Mouse (Mus musculus): ENCODE measurements around the gene Rps17. TPM values are rescaled to one million over a fixed set of nuclear protein-coding genes. Genes with fewer than 3 reads are reported as not detected.

Rps17 gene
- polyA plus RNA-seq, 1 experiment: 1,555 TPM

DNA sequence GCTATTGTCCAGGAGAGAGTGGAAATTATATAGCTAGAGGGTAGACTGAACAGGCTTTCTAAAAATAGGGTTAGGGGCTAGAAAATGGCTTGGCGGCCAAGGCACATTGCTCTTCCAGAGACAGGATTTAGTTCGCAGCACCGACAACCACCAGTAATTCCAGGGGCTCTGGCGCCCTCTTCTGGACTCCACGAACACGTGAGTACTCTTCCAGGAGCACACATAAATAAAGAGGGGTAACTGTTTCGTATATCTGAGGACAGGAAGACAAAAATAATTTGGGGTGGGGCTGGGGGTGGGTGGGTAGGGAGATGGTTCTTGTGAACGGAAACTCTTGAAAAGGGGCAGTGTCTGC is 8.6 kb downstream of the Rps17 start:
- H3K4me3 ChIP-seq (ENCODE audit: insufficient read depth, low read length): no peak overlapping the region
- TF ChIP-seq CTCF (IDR thresholded peaks at IDR 0.05; ENCODE audit: low read depth, low read length) (peak; percentile 70), POLR2A (IDR thresholded peaks at IDR 0.05; ENCODE audit: borderline replicate concordance, low read depth, low read length) (no peak)
- H3K4me1 ChIP-seq (ENCODE audit: control insufficient read depth, insufficient read depth, low read length): no peaks in the 10 kb centered on the region
- no peak overlapping the region for H3K27ac ChIP-seq (ENCODE audit: insufficient read depth, low read depth, low read length)

DNA sequence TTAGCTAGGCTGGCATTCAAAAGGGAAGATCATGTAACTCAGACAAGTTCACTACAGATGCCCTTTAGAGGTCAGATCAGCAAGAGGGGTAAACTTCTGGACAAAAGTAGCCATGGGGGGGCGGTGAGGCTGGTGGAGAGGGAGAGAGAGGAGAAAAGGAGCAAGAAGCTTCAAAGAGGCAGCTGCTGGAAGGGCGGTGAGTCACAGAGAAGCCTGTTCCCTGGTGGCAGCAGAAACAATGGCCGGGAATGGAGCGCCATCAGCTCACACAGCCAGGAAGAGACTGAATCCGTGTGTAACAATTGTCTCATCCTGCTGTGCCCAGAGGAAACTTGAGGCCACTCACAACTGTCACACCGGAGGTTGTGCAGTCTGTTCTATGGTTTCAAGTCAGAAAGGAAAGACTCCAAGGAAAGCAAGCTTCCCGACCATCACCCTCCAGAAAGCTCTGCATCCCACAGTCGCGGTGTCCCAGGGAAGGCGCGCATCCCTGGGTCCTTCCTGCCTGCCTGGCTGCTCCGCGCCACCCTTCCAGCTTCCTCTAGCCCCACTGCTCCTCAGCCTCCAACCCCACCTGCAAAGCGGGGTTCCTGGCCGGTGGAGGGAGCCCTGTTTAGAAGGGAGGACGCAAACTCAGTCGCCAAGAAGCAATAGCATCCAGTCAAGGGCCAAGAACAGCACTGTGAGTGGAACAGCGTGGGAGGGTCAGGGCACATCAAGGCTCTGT is 9.2 kb downstream of the Rps17 start:
- no peak overlapping the region for H3K27ac ChIP-seq (ENCODE audit: insufficient read depth, low read depth, low read length)
- H3K4me3 ChIP-seq (ENCODE audit: insufficient read depth, low read length): no peak overlapping the region
- no peaks in the 10 kb centered on the region for H3K4me1 ChIP-seq (ENCODE audit: control insufficient read depth, insufficient read depth, low read length)
- TF ChIP-seq POLR2A (IDR thresholded peaks at IDR 0.05; ENCODE audit: borderline replicate concordance, low read depth, low read length): no peak
- no peak for TF ChIP-seq CTCF (IDR thresholded peaks at IDR 0.05; ENCODE audit: low read depth, low read length)

DNA sequence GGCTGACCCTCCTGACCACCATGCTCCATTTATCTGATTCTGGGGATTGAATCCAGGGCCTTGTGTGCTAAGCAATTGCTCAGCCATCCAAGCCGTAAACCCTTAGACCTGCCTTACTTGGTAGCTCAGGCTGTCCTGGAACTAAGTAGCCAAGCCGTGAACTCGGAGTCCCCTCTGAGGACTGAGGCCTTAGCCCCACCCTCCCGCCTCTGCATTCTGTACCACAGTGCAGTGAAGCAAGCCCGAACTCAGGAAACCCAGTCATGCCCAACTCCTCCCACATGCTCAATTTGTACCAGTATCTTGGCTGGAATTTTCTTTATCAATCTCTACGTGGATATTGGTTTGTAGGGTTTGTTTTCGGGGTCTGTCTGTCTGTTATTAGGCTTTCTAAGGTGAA is 13.2 kb downstream of the Rps17 start:
- Histone ChIP-seq H3K27ac (ENCODE audit: insufficient read depth, low read depth, low read length) (no peak overlapping the region), H3K4me1 (ENCODE audit: control insufficient read depth, insufficient read depth, low read length) (peaks cover 7% of the 10 kb centered on the region), H3K4me3 (ENCODE audit: insufficient read depth, low read length) (no peak overlapping the region)
- TF ChIP-seq POLR2A (IDR thresholded peaks at IDR 0.05; ENCODE audit: borderline replicate concordance, low read depth, low read length) (no peak), CTCF (IDR thresholded peaks at IDR 0.05; ENCODE audit: low read depth, low read length) (no peak)

GRCm38 (mm10) chr7:81330767-81331166 is 14.3 kb downstream of the Rps17 start:
- H3K4me1 ChIP-seq (ENCODE audit: control insufficient read depth, insufficient read depth, low read length): peaks cover 7% of the 10 kb centered on the region
- TF ChIP-seq CTCF (IDR thresholded peaks at IDR 0.05; ENCODE audit: low read depth, low read length): no peak
- no peak for TF ChIP-seq POLR2A (IDR thresholded peaks at IDR 0.05; ENCODE audit: borderline replicate concordance, low read depth, low read length)

GRCm38 (mm10) chr7:81327661-81328060 is 17.4 kb downstream of the Rps17 start:
- H3K27ac ChIP-seq (ENCODE audit: insufficient read depth, low read depth, low read length): no peak overlapping the region
- no peak for TF ChIP-seq POLR2A (IDR thresholded peaks at IDR 0.05; ENCODE audit: borderline replicate concordance, low read depth, low read length)
- no peak for TF ChIP-seq CTCF (IDR thresholded peaks at IDR 0.05; ENCODE audit: low read depth, low read length)
- H3K4me1 ChIP-seq (ENCODE audit: control insufficient read depth, insufficient read depth, low read length): peaks cover 7% of the 10 kb centered on the region
- no peak overlapping the region for H3K4me3 ChIP-seq (ENCODE audit: insufficient read depth, low read length)

More at GRCm38 (mm10) chr7:81330767-81331166, 14.3 kb downstream of the Rps17 start:
- Histone ChIP-seq H3K4me3 (ENCODE audit: insufficient read depth, low read length) (no peak overlapping the region), H3K27ac (ENCODE audit: insufficient read depth, low read depth, low read length) (no peak overlapping the region)

DNA sequence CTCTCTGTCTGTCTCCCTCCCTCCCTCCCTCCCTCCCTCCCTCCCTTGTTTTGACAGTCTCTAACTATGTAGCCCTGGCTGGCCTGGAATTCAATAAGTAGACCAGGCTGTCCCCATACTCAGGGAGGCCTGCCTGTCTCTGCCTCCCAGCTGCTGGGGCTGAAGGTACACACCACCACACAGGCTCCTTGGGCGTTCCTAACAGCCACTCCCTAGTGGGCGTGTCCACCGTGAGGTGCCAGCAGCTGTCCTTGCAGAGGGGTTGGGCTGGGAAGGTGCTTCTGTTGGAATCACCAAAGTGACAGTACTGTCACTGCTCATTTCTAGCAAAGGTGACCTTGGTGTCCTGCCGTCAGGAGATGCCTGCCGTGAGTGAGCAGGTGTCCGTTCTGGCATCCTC is 18.2 kb downstream of the Rps17 start:
- peaks cover 7% of the 10 kb centered on the region for H3K4me1 ChIP-seq (ENCODE audit: control insufficient read depth, insufficient read depth, low read length)
- no peak for TF ChIP-seq CTCF (IDR thresholded peaks at IDR 0.05; ENCODE audit: low read depth, low read length)
- TF ChIP-seq POLR2A (IDR thresholded peaks at IDR 0.05; ENCODE audit: borderline replicate concordance, low read depth, low read length): no peak
- no peak overlapping the region for H3K27ac ChIP-seq (ENCODE audit: insufficient read depth, low read depth, low read length)
- H3K4me3 ChIP-seq (ENCODE audit: insufficient read depth, low read length): no peak overlapping the region

DNA sequence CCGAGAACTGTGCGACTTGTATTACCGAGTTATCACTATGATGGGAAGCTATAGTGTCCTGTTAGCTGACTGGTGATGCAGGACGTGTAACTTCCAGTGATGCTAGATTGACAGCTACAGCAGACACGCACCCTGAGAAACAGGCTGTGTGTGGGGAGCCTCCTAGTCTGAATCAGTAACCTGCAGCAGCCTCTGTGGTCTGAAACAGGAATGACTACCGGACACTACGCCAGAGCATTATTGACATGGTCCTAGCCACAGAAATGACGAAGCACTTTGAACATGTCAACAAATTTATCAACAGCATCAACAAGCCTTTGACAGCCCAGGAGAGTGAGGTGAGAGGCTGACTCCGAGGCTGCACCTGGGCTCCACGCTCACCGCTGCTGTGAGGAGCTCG is 19.0 kb downstream of the Rps17 start:
- H3K4me1 ChIP-seq (ENCODE audit: control insufficient read depth, insufficient read depth, low read length): peaks cover 7% of the 10 kb centered on the region
- no peak overlapping the region for H3K4me3 ChIP-seq (ENCODE audit: insufficient read depth, low read length)
- no peak for TF ChIP-seq POLR2A (IDR thresholded peaks at IDR 0.05; ENCODE audit: borderline replicate concordance, low read depth, low read length)
- H3K27ac ChIP-seq (ENCODE audit: insufficient read depth, low read depth, low read length): no peak overlapping the region

GRCm38 (mm10) chr7:81321776-81322175 is 23.3 kb downstream of the Rps17 start:
- Histone ChIP-seq H3K27ac (ENCODE audit: insufficient read depth, low read depth, low read length) (no peak overlapping the region), H3K4me1 (ENCODE audit: control insufficient read depth, insufficient read depth, low read length) (peaks cover 14% of the 10 kb centered on the region), H3K4me3 (ENCODE audit: insufficient read depth, low read length) (no peak overlapping the region)
- TF ChIP-seq POLR2A (IDR thresholded peaks at IDR 0.05; ENCODE audit: borderline replicate concordance, low read depth, low read length) (no peak), CTCF (IDR thresholded peaks at IDR 0.05; ENCODE audit: low read depth, low read length) (no peak)

DNA sequence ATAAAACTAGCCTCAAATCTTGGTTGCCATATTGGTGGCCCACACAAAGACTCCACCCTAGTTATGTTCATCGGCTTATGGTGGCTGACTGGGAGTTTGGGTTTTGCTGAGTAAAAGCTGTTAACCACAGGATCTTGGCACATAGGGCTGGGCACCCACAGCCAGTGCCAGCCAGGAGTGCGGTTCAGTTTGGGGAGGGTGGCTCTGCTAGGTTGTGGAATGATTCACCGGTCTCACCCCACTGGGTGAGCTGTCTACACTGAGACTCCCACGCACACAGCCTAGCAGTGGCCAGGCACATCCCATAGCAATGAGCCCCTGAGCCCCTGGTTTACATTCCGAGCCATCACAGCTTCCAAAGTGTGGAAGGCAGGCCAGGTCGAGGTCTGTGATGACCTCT is 25.3 kb downstream of the Rps17 start:
- Histone ChIP-seq H3K27ac (ENCODE audit: insufficient read depth, low read depth, low read length) (no peak overlapping the region), H3K4me3 (ENCODE audit: insufficient read depth, low read length) (no peak overlapping the region), H3K4me1 (ENCODE audit: control insufficient read depth, insufficient read depth, low read length) (peaks cover 14% of the 10 kb centered on the region)
- no peak for TF ChIP-seq POLR2A (IDR thresholded peaks at IDR 0.05; ENCODE audit: borderline replicate concordance, low read depth, low read length)
- no peak for TF ChIP-seq CTCF (IDR thresholded peaks at IDR 0.05; ENCODE audit: low read depth, low read length)

- Histone ChIP-seq H3K27ac (ENCODE audit: insufficient read depth, low read depth, low read length) (no peak overlapping the region), H3K4me3 (ENCODE audit: insufficient read depth, low read length) (no peak overlapping the region), H3K4me1 (ENCODE audit: control insufficient read depth, insufficient read depth, low read length) (peaks cover 14% of the 10 kb centered on the region)
- TF ChIP-seq POLR2A (IDR thresholded peaks at IDR 0.05; ENCODE audit: borderline replicate concordance, low read depth, low read length) (no peak), CTCF (IDR thresholded peaks at IDR 0.05; ENCODE audit: low read depth, low read length) (no peak)
These were observed 29.5 kb downstream of the Rps17 start for GRCm38 (mm10) chr7:81315583-81315982.
